Mouse (Mus musculus) hindbrain, postnatal 0 days (tissue): ENCODE data around the gene Dysf. TPM values are rescaled to one million over a fixed set of nuclear protein-coding genes. Genes with fewer than 3 reads are reported as not detected.
A peak's percentile ranks its signal among the peaks of the same experiment; 100 is the strongest.

Experiments used
- ATAC-seq: fragments of 200-750 bp; cut with Nextera tagmentation; 2 replicates; pipeline ENCODE4 v1.8.0; 2017; ENCODE audit warnings: mild to moderate bottlenecking, moderate TSS enrichment, moderate library complexity
- DNase-seq: peaks from one replicate; pipeline ENCODE4 v3.0.0-alpha.2; 2015; ENCODE audit warnings: low spot score
- H3K27ac ChIP-seq: fragments of 300-500 bp; sonication (generic); 2 replicates; pipeline ENCODE4 v1.5.1; 2014; ENCODE audit warnings: mild to moderate bottlenecking
- H3K27me3 ChIP-seq: fragments of 300-500 bp; sonication (generic); 2 replicates; pipeline ENCODE4 v1.6.1; 2014; ENCODE audit warnings: low read length, mixed read lengths; ENCODE audit not compliant: insufficient read depth
- H3K36me3 ChIP-seq: fragments of 300-500 bp; sonication (generic); 2 replicates; pipeline ENCODE4 v1.6.1; 2014; ENCODE audit warnings: low read length, mixed read lengths; ENCODE audit not compliant: insufficient read depth
- H3K4me1 ChIP-seq: fragments of 300-500 bp; sonication (generic); 2 replicates; pipeline ENCODE4 v1.6.1; 2014; ENCODE audit warnings: antibody characterized with exemption, low read length, mixed read lengths; ENCODE audit not compliant: insufficient read depth
- H3K4me2 ChIP-seq: fragments of 300-500 bp; sonication (generic); 2 replicates; pipeline ENCODE4 v1.6.1; 2014; ENCODE audit warnings: low read depth, mild to moderate bottlenecking, low read length, moderate library complexity, mixed read lengths
- H3K4me3 ChIP-seq: fragments of 300-500 bp; sonication (generic); 2 replicates; pipeline ENCODE4 v1.5.1; 2014; ENCODE audit warnings: low read length
- H3K9ac ChIP-seq: fragments of 300-500 bp; sonication (generic); replicated peaks from 2 replicates; pipeline ENCODE4 v1.6.1; 2014; ENCODE audit warnings: mild to moderate bottlenecking, low read length, moderate library complexity, mixed read lengths
- H3K9me3 ChIP-seq: fragments of 300-500 bp; sonication (generic); 2 replicates; pipeline ENCODE4 v1.6.1; 2016; ENCODE audit warnings: low read length, mixed read lengths
- CTCF ChIP-seq: IDR thresholded peaks from 2 replicates; pipeline ENCODE4 v1.5.1; 2016; ENCODE audit warnings: antibody characterized with exemption, control low read depth, low read depth
- WGBS: fragments of 180-500 bp; shearing (Covaris S2); extraction: QIAGEN DNeasy Blood & Tissue Kit; methylation state at CpG from one replicate; pipeline ENCODE4 v1.1.7; 2014; 5-methylcytosine and 5-hydroxymethylcytosine counted together
- polyA plus RNA-seq: library from polyadenylated mRNA; unstranded; fragments of >200 nt; fragmentation: Nextera tagmentation; extraction: Ambion mirVana; gene quantifications from 2 replicates; pipeline ENCODE4 v1.2.1, GENCODE M21; 2015
- total RNA-seq: library from RNA; depleted of rRNA; stranded (reverse); fragments of >200 nt; gene quantifications from 2 replicates; pipeline ENCODE4 v1.2.3, GENCODE M21; 2014; rRNA removed

Dysf gene
- 1.9 and 2.4 TPM in 2 replicates for total RNA-seq
- polyA plus RNA-seq: 1.6 and 2.0 TPM in 2 replicates

DNA sequence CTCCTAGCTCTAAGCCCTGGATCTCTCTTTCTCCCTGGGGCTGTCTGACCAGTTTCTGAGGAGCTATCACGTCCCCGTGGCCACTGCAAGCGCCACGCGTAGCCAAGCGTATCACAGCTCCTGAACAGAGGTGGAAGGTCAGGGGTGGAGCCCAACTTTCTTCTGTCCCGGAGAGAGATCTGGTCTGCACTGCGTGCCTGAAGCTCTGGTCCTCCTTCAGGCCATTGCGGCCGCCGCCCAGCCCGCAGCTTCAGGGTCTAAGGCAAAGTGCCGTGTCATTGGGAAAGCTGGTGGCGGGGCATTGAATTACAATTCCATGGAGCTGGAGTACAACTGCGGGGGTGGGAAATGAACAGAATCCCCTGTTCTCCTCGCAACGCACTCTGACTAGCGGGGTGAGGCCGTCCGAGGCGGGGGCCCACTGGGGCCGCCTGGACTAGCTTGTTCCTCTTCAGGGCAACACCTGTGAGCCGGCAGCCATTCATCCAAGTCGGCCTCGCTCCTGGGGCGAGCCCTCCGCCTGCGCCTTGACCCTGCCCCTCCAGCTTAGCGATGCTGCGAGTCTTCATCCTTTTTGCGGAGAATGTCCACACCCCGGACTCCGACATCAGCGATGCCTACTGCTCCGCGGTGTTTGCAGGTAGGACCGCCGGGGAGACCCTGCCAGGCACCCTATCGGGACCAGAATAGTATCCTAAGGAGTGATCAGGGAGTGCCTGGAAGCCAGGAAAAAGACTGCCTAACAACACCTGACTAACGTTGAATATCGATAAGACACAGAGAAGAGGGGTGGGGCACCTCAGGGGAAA, at the start of gene Dysf:
Gene Dysf (plus strand): TSS at position 228 of the 809 bp plus-strand sequence.
- no peaks in the 10 kb centered on the region for H3K9me3 ChIP-seq
- ATAC-seq: peak; percentile 71
- peak within 1 kb of the TSS; percentile 38 for H3K4me3 ChIP-seq
- peak; percentile 50 for TF ChIP-seq CTCF
- peak within 1 kb of the TSS; percentile 87 for H3K4me2 ChIP-seq
- peak; percentile 50 for DNase-seq
- no peaks in the 10 kb centered on the region for H3K27me3 ChIP-seq
- H3K36me3 ChIP-seq: no peaks in the 10 kb centered on the region
- H3K27ac ChIP-seq: no peak within 1 kb of the TSS
- peak within 1 kb of the TSS; percentile 22; the same call in 1 of the 2 replicates for H3K9ac ChIP-seq
- under 1% methylated on average over 41 of the region's 41 CpGs for WGBS
- H3K4me1 ChIP-seq: peaks cover 17% of the 10 kb centered on the region

DNA sequence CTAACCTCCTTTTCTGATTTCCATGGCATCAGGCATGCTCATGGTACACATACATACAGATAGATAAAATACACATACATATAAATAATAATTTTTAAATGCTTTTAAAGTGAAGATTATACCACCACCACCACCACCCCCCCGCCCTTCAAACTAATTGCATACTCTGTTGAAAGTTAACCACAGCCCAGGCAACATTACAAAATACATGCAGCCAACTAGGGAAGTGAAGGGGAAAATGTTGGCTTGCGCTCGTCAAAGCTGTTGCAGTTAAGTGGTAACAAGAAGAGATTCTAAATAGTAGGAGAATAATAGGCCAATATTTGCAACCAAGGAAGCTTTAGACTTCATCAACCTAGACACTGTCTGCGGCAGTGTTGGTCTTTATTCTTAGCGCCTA, 20.7 kb upstream of the Dysf start:
- H3K27ac ChIP-seq: no peak overlapping the region
- no peak overlapping the region for H3K9ac ChIP-seq
- TF ChIP-seq CTCF: no peak
- H3K4me2 ChIP-seq: no peak overlapping the region
- no peaks in the 10 kb centered on the region for H3K4me1 ChIP-seq
- no peak overlapping the region for H3K4me3 ChIP-seq
- 95% methylated on average over 5 of the region's 5 CpGs for WGBS
- H3K9me3 ChIP-seq: no peaks in the 10 kb centered on the region
- no peaks in the 10 kb centered on the region for H3K27me3 ChIP-seq
- no peak for ATAC-seq
- DNase-seq: no peak
- H3K36me3 ChIP-seq: peaks cover 35% of the 10 kb centered on the region

DNA sequence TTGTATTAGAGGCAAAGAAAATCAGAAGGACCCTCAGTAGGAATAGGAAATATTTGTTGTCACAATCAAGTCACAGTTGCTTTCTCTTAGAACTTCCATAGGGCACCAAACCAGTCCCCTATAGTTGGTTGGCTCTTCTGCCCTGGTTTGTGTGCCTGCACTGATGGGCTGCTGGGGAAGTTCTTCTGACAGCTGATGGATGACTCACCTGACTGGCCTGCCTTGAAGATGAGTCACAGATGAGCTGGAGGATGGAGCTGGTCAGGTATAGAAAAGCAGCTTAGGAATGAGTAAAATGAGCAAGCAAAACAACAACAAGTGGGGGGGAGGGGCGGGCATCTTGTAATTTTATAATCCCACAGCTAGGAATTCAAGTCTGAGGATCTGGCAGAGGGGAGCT, 5.7 kb upstream of the Dysf start:
- WGBS: 64% methylated on average over 1 of the region's 1 CpGs

DNA sequence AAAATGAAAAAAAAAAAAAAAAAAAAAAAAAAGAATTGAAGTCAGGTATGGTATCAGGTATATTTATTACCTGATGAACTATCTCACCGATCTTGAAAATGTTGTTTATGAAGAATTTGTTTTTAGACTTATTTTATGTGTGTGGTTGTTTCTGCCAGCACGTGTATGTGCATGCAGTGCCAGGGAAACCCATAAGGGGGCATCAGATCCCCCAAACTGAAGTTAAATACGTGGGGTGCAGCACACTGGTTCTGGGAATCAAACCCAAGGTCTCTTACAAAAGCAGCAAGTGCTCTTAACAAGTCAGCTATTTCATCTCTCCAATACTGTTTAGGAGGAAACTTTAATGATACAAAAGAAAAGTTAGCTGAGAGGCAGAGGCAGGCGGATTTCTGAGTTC, 4.1 kb upstream of the Dysf start:
- ATAC-seq (no peak), DNase-seq (no peak)
- Histone ChIP-seq H3K36me3 (no peaks in the 10 kb centered on the region), H3K4me2 (no peak overlapping the region), H3K9ac (no peak overlapping the region), H3K27ac (no peak overlapping the region), H3K4me1 (peaks cover 10% of the 10 kb centered on the region; the same call in 1 of the 2 replicates), H3K27me3 (no peaks in the 10 kb centered on the region), H3K9me3 (no peaks in the 10 kb centered on the region), H3K4me3 (no peak overlapping the region)
- no peak for TF ChIP-seq CTCF
- 90% methylated on average over 4 of the region's 4 CpGs for WGBS

More for the DNA sequence above, 5.7 kb upstream of the Dysf start:
- Histone ChIP-seq H3K9ac (no peak overlapping the region), H3K4me1 (no peaks in the 10 kb centered on the region), H3K27ac (no peak overlapping the region), H3K4me2 (no peak overlapping the region), H3K36me3 (peaks cover 4% of the 10 kb centered on the region; the same call in 1 of the 2 replicates), H3K9me3 (no peaks in the 10 kb centered on the region), H3K27me3 (no peaks in the 10 kb centered on the region), H3K4me3 (no peak overlapping the region)
- DNase-seq: no peak
- no peak for ATAC-seq
- no peak for TF ChIP-seq CTCF

DNA sequence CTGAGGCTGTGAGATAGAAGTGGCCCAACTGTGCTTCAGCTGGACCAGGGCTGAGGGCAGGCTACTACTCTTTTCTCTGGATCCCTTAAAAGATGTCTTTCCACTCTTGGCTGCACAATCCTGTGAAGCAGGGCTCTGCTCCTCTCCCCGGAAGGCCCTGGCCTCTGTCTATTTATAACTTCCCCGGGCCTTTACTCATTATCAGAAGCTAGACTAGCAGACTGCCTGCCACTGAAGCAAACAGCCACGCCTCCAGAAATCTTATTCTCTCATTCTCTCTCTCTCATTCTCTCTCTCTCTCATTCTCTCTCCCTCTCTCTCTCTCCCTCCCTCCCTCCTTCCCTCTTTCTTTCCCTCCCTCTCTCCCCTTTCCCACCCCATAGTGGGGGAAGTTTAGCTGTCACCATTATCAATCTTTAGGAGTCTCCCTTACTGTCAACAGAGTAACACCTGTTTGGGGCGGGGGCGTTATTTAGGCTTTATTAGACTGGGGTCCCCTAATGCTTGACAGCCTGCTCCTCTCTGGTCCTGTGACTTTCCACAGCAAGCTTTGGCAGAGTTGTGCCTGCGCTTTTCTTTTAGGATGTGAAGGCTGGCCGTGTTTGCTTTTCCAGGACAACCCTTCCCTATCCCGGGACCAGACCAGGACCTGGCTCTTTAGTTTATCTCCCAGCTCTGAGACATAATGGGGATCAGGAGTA, 932 bp downstream of the Dysf start:
- TF ChIP-seq CTCF: no peak
- Histone ChIP-seq H3K9ac (peak overlapping the region; percentile 22; the same call in 1 of the 2 replicates), H3K4me2 (peak overlapping the region; percentile 87), H3K9me3 (no peaks in the 10 kb centered on the region), H3K36me3 (no peaks in the 10 kb centered on the region), H3K4me3 (peak overlapping the region; percentile 38), H3K27ac (no peak overlapping the region), H3K27me3 (no peaks in the 10 kb centered on the region), H3K4me1 (peaks cover 17% of the 10 kb centered on the region)
- WGBS: 35% methylated on average over 8 of the region's 8 CpGs
- DNase-seq: no peak
- ATAC-seq: 0 out of 2 replicates have a peak, but pooled peaks have one; percentile 2

DNA sequence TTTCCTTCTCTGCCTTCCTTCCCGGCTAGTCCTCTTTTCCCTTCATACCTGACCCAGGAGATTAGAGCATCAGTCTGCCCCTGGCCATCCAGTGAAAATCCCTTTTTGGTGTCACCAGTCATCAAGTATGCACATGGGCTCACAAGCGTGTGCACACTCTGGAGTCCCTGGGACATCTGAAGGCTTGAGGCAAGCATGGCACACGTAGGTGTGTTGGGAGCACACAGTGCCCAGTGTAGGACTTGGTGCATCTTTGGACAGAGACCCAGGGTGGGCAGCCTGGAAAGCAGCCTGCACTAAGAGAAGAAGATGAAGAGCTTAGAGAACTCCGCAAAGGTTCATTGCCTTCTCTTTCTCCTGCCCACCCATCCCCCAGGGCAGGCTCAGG, 1.5 kb downstream of the Dysf start:
- no peak overlapping the region for H3K4me2 ChIP-seq
- no peak overlapping the region for H3K4me3 ChIP-seq
- H3K27ac ChIP-seq: no peak overlapping the region
- TF ChIP-seq CTCF: no peak
- ATAC-seq: peak; percentile 41; the same call in 1 of the 2 replicates
- no peak for DNase-seq
- no peaks in the 10 kb centered on the region for H3K9me3 ChIP-seq
- no peaks in the 10 kb centered on the region for H3K27me3 ChIP-seq
- WGBS: 44% methylated on average over 4 of the region's 4 CpGs
- peaks cover 17% of the 10 kb centered on the region for H3K4me1 ChIP-seq
- H3K9ac ChIP-seq: no peak overlapping the region
- no peaks in the 10 kb centered on the region for H3K36me3 ChIP-seq
